Mouse (Mus musculus): ENCODE measurements around the gene Wwc2.

DNA sequence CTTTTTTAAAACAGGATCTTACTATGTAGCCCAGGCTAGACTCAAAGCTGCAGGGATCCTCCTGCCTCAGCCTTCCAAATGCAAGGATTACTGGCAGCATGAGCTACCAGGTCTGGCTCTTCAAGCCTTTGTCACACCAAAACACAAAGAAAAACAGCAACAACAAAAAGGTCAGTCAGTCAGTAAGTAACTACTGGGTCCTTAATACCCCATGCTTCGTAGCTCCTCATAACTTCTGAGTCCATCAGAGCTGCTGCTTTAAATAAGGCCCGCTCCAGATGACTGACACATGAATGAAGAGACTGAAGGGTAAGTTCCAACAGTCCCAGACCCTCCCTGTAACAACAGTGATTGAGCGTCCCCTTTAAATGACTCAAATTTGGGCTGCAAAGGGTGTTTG is 90.8 kb downstream of the Wwc2 start:
- TF ChIP-seq POLR2A (IDR thresholded peaks at IDR 0.05; ENCODE audit: low read depth, low read length) (no peak), CTCF (IDR thresholded peaks at IDR 0.05; ENCODE audit: extremely low read depth, insufficient read depth, insufficient read length, insufficient replicate concordance) (no peak)

All from spleen, adult 2 months (tissue).